Mouse (Mus musculus) MEL (cell line): Measurements from ENCODE around the gene Impdh2.

Experiments used
- CTCF ChIP-seq, 3 experiments: IDR thresholded peaks in 2 of 3; conservative IDR thresholded peaks in 1 of 3; 2 replicates each; pipeline ENCODE4 v1.5.1; 2011 to 2012; ENCODE audit warnings: low read length in 3 of 3, low read depth in 2 of 3, mild to moderate bottlenecking in 2 of 3, improper control_type of control experiment in 1 of 3, inconsistent platforms in 1 of 3, mixed read lengths in 1 of 3, moderate library complexity in 1 of 3; ENCODE audit not compliant: control insufficient read depth in 1 of 3, insufficient read depth in 1 of 3, poor library complexity in 1 of 3, severe bottlenecking in 1 of 3
- MYC ChIP-seq: IDR thresholded peaks from 2 replicates; pipeline ENCODE4 v1.6.1; 2011; ENCODE audit warnings: low read depth, mild to moderate bottlenecking, low read length, improper control_type of control experiment, moderate library complexity
- POLR2A ChIP-seq, 2 experiments: IDR thresholded peaks; 2 replicates each; pipeline ENCODE4 v1.6.1; 2011 to 2012; ENCODE audit warnings: low read length in 2 of 2, mild to moderate bottlenecking in 2 of 2, control low read depth in 1 of 2, improper control_type of control experiment in 1 of 2, low read depth in 1 of 2, moderate library complexity in 1 of 2; ENCODE audit not compliant: control insufficient read depth in 1 of 2, insufficient read depth in 1 of 2, poor library complexity in 1 of 2
- RAD21 ChIP-seq: IDR thresholded peaks from 2 replicates; pipeline ENCODE4 v1.6.1; 2011; ENCODE audit warnings: mild to moderate bottlenecking, low read depth, low read length, improper control_type of control experiment
- SIN3A ChIP-seq: IDR thresholded peaks from 2 replicates; pipeline ENCODE4 v1.6.1; 2012; ENCODE audit warnings: low read length, improper control_type of control experiment, inconsistent platforms
- TCF12 ChIP-seq: IDR thresholded peaks from 2 replicates; pipeline ENCODE4 v1.6.1; 2014; ENCODE audit warnings: low read depth, mild to moderate bottlenecking, inconsistent platforms, low read length, improper control_type of control experiment, moderate library complexity
- UBTF ChIP-seq: IDR thresholded peaks from 2 replicates; pipeline ENCODE4 v1.6.1; 2012; ENCODE audit warnings: low read depth, mild to moderate bottlenecking, inconsistent platforms, low read length, improper control_type of control experiment, moderate library complexity, borderline replicate concordance; ENCODE audit not compliant: insufficient read depth
- ZKSCAN1 ChIP-seq: IDR thresholded peaks from 2 replicates; pipeline ENCODE4 v1.6.1; 2012; ENCODE audit warnings: low read depth, mild to moderate bottlenecking, inconsistent platforms, low read length, improper control_type of control experiment, moderate library complexity

DNA sequence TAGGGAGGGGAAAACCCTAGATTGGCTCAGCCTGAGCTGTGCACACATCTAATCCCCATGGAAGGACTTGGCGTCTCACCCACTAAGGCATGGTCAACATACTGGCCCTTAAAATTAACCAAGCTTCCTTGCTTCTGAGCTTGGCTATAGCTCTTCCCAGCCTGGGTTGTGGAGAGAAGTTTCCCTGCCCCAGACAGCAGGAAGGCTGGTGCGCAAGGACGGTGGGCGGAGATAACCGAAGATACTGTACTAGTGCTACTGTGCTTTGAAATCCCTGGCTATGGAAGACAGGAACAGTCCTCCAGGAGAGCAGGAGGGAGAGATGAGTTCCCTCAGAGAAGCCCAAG, 19.2 kb downstream of the Impdh2 start:
- TF ChIP-seq UBTF: no peak
- TF ChIP-seq ZKSCAN1: no peak
- no peak for TF ChIP-seq CTCF (IDR thresholded peaks at IDR 0.05 in 2 of 3, conservative IDR thresholded peaks at IDR 0.05 in 1 of 3; ENCODE audit: control insufficient read depth in 1 of 3, insufficient read depth in 1 of 3, low read depth in 2 of 3, low read length in 3 of 3, poor library complexity in 1 of 3, severe bottlenecking in 1 of 3)
- TF ChIP-seq SIN3A: no peak
- no peak for TF ChIP-seq POLR2A (IDR thresholded peaks at IDR 0.05; ENCODE audit: control insufficient read depth in 1 of 2, insufficient read depth in 1 of 2, low read depth in 1 of 2, low read length in 2 of 2, poor library complexity in 1 of 2)
- no peak for TF ChIP-seq MYC
- no peak for TF ChIP-seq RAD21
- TF ChIP-seq TCF12: no peak
